Mouse (Mus musculus): ENCODE data around the gene Gnb3.
A peak's percentile ranks its signal among the peaks of the same experiment; 100 is the strongest.

Gnb3 gene

GRCm38 (mm10) chr6:124879390-124879789 is 39.3 kb upstream of the Gnb3 start:
- Histone ChIP-seq H3K4me3 (replicated peaks; ENCODE audit: low read length) (no peak overlapping the region), H3K9me3 (ENCODE audit: low read length) (no peaks in the 10 kb centered on the region), H3K4me1 (replicated peaks; ENCODE audit: low read depth, low read length) (peaks cover 13% of the 10 kb centered on the region), H3K27me3 (ENCODE audit: insufficient read depth, low read length) (0 out of 2 replicates have a peak, but pooled peaks cover 3% of the 10 kb centered on the region), H3K36me3 (ENCODE audit: insufficient read depth, low read length) (no peaks in the 10 kb centered on the region)
- no peak for TF ChIP-seq NANOG (IDR thresholded peaks at IDR 0.05; ENCODE audit: borderline replicate concordance, low read length)
- TF ChIP-seq POU5F1 (IDR thresholded peaks at IDR 0.05; ENCODE audit: borderline replicate concordance, low read length) = no peak
- TF ChIP-seq CTCF (conservative IDR thresholded peaks at IDR 0.05; ENCODE audit: low read length) = no peak

- H3K36me3 ChIP-seq (ENCODE audit: insufficient read depth, low read length) = no peaks in the 10 kb centered on the region
- peaks cover 8% of the 10 kb centered on the region; the same call in 1 of the 2 replicates for H3K27me3 ChIP-seq (ENCODE audit: insufficient read depth, low read length)
- peaks cover 22% of the 10 kb centered on the region for H3K4me1 ChIP-seq (replicated peaks; ENCODE audit: low read depth, low read length)
- no peaks in the 10 kb centered on the region for H3K9me3 ChIP-seq (ENCODE audit: low read length)
- TF ChIP-seq CTCF (conservative IDR thresholded peaks at IDR 0.05; ENCODE audit: low read length) = no peak
- no peak for TF ChIP-seq POU5F1 (IDR thresholded peaks at IDR 0.05; ENCODE audit: borderline replicate concordance, low read length)
- TF ChIP-seq NANOG (IDR thresholded peaks at IDR 0.05; ENCODE audit: borderline replicate concordance, low read length) = no peak
- no peak overlapping the region for H3K4me3 ChIP-seq (replicated peaks; ENCODE audit: low read length)
These were observed 34.3 kb upstream of the Gnb3 start for GRCm38 (mm10) chr6:124874348-124874747.

- Histone ChIP-seq H3K9me3 (ENCODE audit: low read length) (no peaks in the 10 kb centered on the region), H3K4me1 (replicated peaks; ENCODE audit: low read depth, low read length) (peaks cover 34% of the 10 kb centered on the region), H3K27me3 (ENCODE audit: insufficient read depth, low read length) (peaks cover 70% of the 10 kb centered on the region), H3K4me3 (replicated peaks; ENCODE audit: low read length) (no peak overlapping the region), H3K36me3 (ENCODE audit: insufficient read depth, low read length) (no peaks in the 10 kb centered on the region)
- TF ChIP-seq CTCF (conservative IDR thresholded peaks at IDR 0.05; ENCODE audit: low read length) = no peak
- no peak for TF ChIP-seq POU5F1 (IDR thresholded peaks at IDR 0.05; ENCODE audit: borderline replicate concordance, low read length)
- no peak for TF ChIP-seq NANOG (IDR thresholded peaks at IDR 0.05; ENCODE audit: borderline replicate concordance, low read length)
These were observed 26.5 kb upstream of the Gnb3 start for GRCm38 (mm10) chr6:124866560-124866959.

GRCm38 (mm10) chr6:124865766-124866362 is 25.8 kb upstream of the Gnb3 start:
- no peak overlapping the region for H3K4me3 ChIP-seq (replicated peaks; ENCODE audit: low read length)
- no peaks in the 10 kb centered on the region for H3K36me3 ChIP-seq (ENCODE audit: insufficient read depth, low read length)
- TF ChIP-seq POU5F1 (IDR thresholded peaks at IDR 0.05; ENCODE audit: borderline replicate concordance, low read length) = no peak
- no peak for TF ChIP-seq CTCF (conservative IDR thresholded peaks at IDR 0.05; ENCODE audit: low read length)
- TF ChIP-seq NANOG (IDR thresholded peaks at IDR 0.05; ENCODE audit: borderline replicate concordance, low read length) = no peak
- H3K4me1 ChIP-seq (replicated peaks; ENCODE audit: low read depth, low read length) = peaks cover 41% of the 10 kb centered on the region
- no peaks in the 10 kb centered on the region for H3K9me3 ChIP-seq (ENCODE audit: low read length)
- H3K27me3 ChIP-seq (ENCODE audit: insufficient read depth, low read length) = peaks cover 76% of the 10 kb centered on the region

GRCm38 (mm10) chr6:124863658-124864298 is 23.7 kb upstream of the Gnb3 start, which contains the start of gene Gpr162:
Gene Gpr162 (minus strand): TSS chr6:124863983.
- peak within 1 kb of the TSS; percentile 81 for H3K4me3 ChIP-seq (replicated peaks; ENCODE audit: low read length)
- peaks cover 77% of the 10 kb centered on the region for H3K27me3 ChIP-seq (ENCODE audit: insufficient read depth, low read length)
- no peaks in the 10 kb centered on the region for H3K9me3 ChIP-seq (ENCODE audit: low read length)
- peaks cover 62% of the 10 kb centered on the region for H3K4me1 ChIP-seq (replicated peaks; ENCODE audit: low read depth, low read length)
- H3K36me3 ChIP-seq (ENCODE audit: insufficient read depth, low read length) = no peaks in the 10 kb centered on the region
- TF ChIP-seq POU5F1 (IDR thresholded peaks at IDR 0.05; ENCODE audit: borderline replicate concordance, low read length) = no peak
- TF ChIP-seq CTCF (conservative IDR thresholded peaks at IDR 0.05; ENCODE audit: low read length) = no peak
- TF ChIP-seq NANOG (IDR thresholded peaks at IDR 0.05; ENCODE audit: borderline replicate concordance, low read length) = no peak

GRCm38 (mm10) chr6:124863125-124863657 is 23.1 kb upstream of the Gnb3 start:
- no peaks in the 10 kb centered on the region for H3K36me3 ChIP-seq (ENCODE audit: insufficient read depth, low read length)
- TF ChIP-seq POU5F1 (IDR thresholded peaks at IDR 0.05; ENCODE audit: borderline replicate concordance, low read length) (no peak), CTCF (conservative IDR thresholded peaks at IDR 0.05; ENCODE audit: low read length) (no peak), NANOG (IDR thresholded peaks at IDR 0.05; ENCODE audit: borderline replicate concordance, low read length) (no peak)
- peaks cover 67% of the 10 kb centered on the region for H3K4me1 ChIP-seq (replicated peaks; ENCODE audit: low read depth, low read length)
- peak overlapping the region; percentile 81 for H3K4me3 ChIP-seq (replicated peaks; ENCODE audit: low read length)
- H3K9me3 ChIP-seq (ENCODE audit: low read length) = no peaks in the 10 kb centered on the region
- peaks cover 83% of the 10 kb centered on the region for H3K27me3 ChIP-seq (ENCODE audit: insufficient read depth, low read length)

GRCm38 (mm10) chr6:124862406-124863124 is 22.5 kb upstream of the Gnb3 start:
- Histone ChIP-seq H3K9me3 (ENCODE audit: low read length) (no peaks in the 10 kb centered on the region), H3K27me3 (ENCODE audit: insufficient read depth, low read length) (peaks cover 83% of the 10 kb centered on the region), H3K4me1 (replicated peaks; ENCODE audit: low read depth, low read length) (peaks cover 73% of the 10 kb centered on the region), H3K36me3 (ENCODE audit: insufficient read depth, low read length) (no peaks in the 10 kb centered on the region), H3K4me3 (replicated peaks; ENCODE audit: low read length) (peak overlapping the region; percentile 81)
- TF ChIP-seq CTCF (conservative IDR thresholded peaks at IDR 0.05; ENCODE audit: low read length) (no peak), NANOG (IDR thresholded peaks at IDR 0.05; ENCODE audit: borderline replicate concordance, low read length) (no peak), POU5F1 (IDR thresholded peaks at IDR 0.05; ENCODE audit: borderline replicate concordance, low read length) (no peak)

- no peak for TF ChIP-seq CTCF (conservative IDR thresholded peaks at IDR 0.05; ENCODE audit: low read length)
- TF ChIP-seq NANOG (IDR thresholded peaks at IDR 0.05; ENCODE audit: borderline replicate concordance, low read length) = no peak
- no peak for TF ChIP-seq POU5F1 (IDR thresholded peaks at IDR 0.05; ENCODE audit: borderline replicate concordance, low read length)
- H3K9me3 ChIP-seq (ENCODE audit: low read length) = no peaks in the 10 kb centered on the region
- H3K27me3 ChIP-seq (ENCODE audit: insufficient read depth, low read length) = peaks cover 75% of the 10 kb centered on the region
- H3K4me3 ChIP-seq (replicated peaks; ENCODE audit: low read length) = 0 out of 2 replicates have a peak overlapping the region, but pooled peaks have one; percentile 26
- peaks cover 74% of the 10 kb centered on the region for H3K4me1 ChIP-seq (replicated peaks; ENCODE audit: low read depth, low read length)
- H3K36me3 ChIP-seq (ENCODE audit: insufficient read depth, low read length) = no peaks in the 10 kb centered on the region
These were observed 21.7 kb upstream of the Gnb3 start for GRCm38 (mm10) chr6:124861802-124862201.

Data from E14TG2a.4 (cell line).